In the genomic region with DNA sequence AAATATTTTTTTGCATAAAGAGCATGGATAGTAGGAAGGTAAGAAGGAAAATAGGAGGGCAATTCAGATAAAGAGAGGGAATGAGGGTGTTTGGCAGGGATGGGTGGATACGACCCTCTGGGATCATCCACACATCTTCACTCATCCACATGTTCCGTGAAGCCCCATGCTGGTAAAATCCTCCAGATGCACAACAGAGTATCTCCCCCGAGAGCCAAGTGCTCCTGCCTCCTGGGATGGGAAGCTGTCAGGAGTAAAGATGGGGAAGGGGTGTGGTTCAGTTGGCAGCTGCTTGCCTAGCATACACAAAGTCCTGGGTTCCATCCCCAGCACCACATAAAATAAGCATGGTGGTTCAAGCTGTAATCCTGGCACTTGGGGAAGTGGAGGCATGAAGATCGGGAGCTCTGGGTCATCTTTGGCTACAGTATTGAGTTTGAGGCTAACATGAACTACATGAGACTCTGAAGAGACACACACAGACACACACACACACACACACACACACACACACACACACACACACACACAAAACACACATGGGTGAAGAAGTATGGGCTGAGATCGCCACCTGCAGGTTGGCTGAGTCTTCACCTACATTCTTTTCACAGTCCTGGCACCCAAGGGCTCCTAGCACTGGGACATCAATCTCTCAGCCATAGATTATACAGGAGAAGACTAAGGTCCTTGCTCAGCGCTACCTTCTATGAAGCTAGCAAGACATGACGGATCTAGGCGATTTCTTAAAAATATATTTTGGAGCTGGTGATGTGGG, we compare ENCODE assay signal across 10 mouse cellular contexts. TPM values are rescaled to one million over a fixed set of nuclear protein-coding genes. Genes with fewer than 3 reads are reported as not detected.
DNase-seq lines count a peak whose midpoint lies in the region; ATAC-seq and TF ChIP-seq lines count a peak whose summit lies in the region.
"Had no signal": no experiment of that assay in that cellular context is flagged by ENCODE, and none has a peak within 500 bp of the region (broad histone marks: within the 10 kb centered on the region; RNA-seq: fewer than 3 reads in every experiment).

No protein-coding gene starts in this region.

- H3K9me3 ChIP-seq in kidney, postnatal 0 days (replicated peaks; ENCODE audit: low read length), result no peaks in the 10 kb centered on the region
- H3K9me3 ChIP-seq in kidney, embryonic 15.5 days (replicated peaks), result no peaks in the 10 kb centered on the region
- H3K9me3 ChIP-seq in lung, embryonic 14.5 days (ENCODE audit: low read depth, low read length), result no peaks in the 10 kb centered on the region
- H3K9me3 ChIP-seq: embryonic facial prominence, embryonic 15.5 days; limb, embryonic 12.5 days had no signal

- no peak overlapping the region for H3K4me2 ChIP-seq in kidney, postnatal 0 days (ENCODE audit: low read length)
- no peak overlapping the region for H3K4me2 ChIP-seq in kidney, embryonic 15.5 days
- H3K4me2 ChIP-seq in lung, embryonic 14.5 days, result no peak overlapping the region
- H3K4me2 ChIP-seq: embryonic facial prominence, embryonic 15.5 days; limb, embryonic 12.5 days had no signal

- no peaks in the 10 kb centered on the region for H3K27me3 ChIP-seq in kidney, postnatal 0 days (ENCODE audit: insufficient read depth, low read length)
- H3K27me3 ChIP-seq in kidney, embryonic 15.5 days, result 0 out of 2 replicates have a peak, but pooled peaks cover 6% of the 10 kb centered on the region
- no peaks in the 10 kb centered on the region for H3K27me3 ChIP-seq in lung, embryonic 14.5 days (ENCODE audit: insufficient read depth, low read length)
- H3K27me3 ChIP-seq: embryonic facial prominence, embryonic 15.5 days; limb, embryonic 12.5 days had no signal

- peak; percentile 77 for TF ChIP-seq CTCF in kidney, postnatal 0 days (IDR thresholded peaks at IDR 0.05; ENCODE audit: low read depth)
- peak; percentile 68 for TF ChIP-seq CTCF in lung, embryonic 14.5 days (IDR thresholded peaks at IDR 0.05; ENCODE audit: low read depth)

- H3K4me3 ChIP-seq in kidney, postnatal 0 days (replicated peaks; ENCODE audit: low read depth, low read length), result no peak overlapping the region
- no peak overlapping the region for H3K4me3 ChIP-seq in kidney, embryonic 15.5 days (replicated peaks)
- no peak overlapping the region for H3K4me3 ChIP-seq in lung, embryonic 14.5 days (ENCODE audit: low read depth, low read length)
- H3K4me3 ChIP-seq: embryonic facial prominence, embryonic 15.5 days; limb, embryonic 12.5 days had no signal

- DNase-seq in kidney, postnatal 0 days (ENCODE audit: low spot score), result peak; percentile 43
- DNase-seq in CD4-positive helper T cell, adult 2 months (ENCODE audit: low read depth, low spot score), result peak; percentile 41
- DNase-seq in ZHBTc4 (ENCODE audit: low read depth, low spot score), result peak; percentile 46
- DNase-seq in lung, embryonic 14.5 days, result peak; percentile 45
- no peak for DNase-seq in Muller cell, postnatal 12 days (ENCODE audit: inconsistent ontology term)
- no peak for DNase-seq in cerebellum, adult 18-20 months
- no peak for DNase-seq in urinary bladder, postnatal 4 days (ENCODE audit: low spot score in 2 of 2)

- no peak for ATAC-seq in kidney, postnatal 0 days (replicated peaks; ENCODE audit: low FRiP score, low read depth)
- ATAC-seq in kidney, embryonic 15.5 days (replicated peaks; ENCODE audit: low FRiP score), result no peak
- ATAC-seq in lung, embryonic 14.5 days (ENCODE audit: insufficient read depth), result no peak

- no peak overlapping the region for H3K27ac ChIP-seq in kidney, postnatal 0 days
- H3K27ac ChIP-seq in kidney, embryonic 15.5 days, result no peak overlapping the region
- H3K27ac ChIP-seq in lung, embryonic 14.5 days (ENCODE audit: low read depth), result no peak overlapping the region
- H3K27ac ChIP-seq: embryonic facial prominence, embryonic 15.5 days; limb, embryonic 12.5 days had no signal

- WGBS in kidney, postnatal 0 days, result 62% methylated on average over 8 of the region's 8 CpGs
- WGBS in kidney, embryonic 15.5 days, result 62% methylated on average over 8 of the region's 8 CpGs
- WGBS in lung, embryonic 14.5 days, result 51% methylated on average over 8 of the region's 8 CpGs

- H3K9ac ChIP-seq in kidney, postnatal 0 days (ENCODE audit: low read depth, low read length), result no peak overlapping the region
- no peak overlapping the region for H3K9ac ChIP-seq in kidney, embryonic 15.5 days
- no peak overlapping the region for H3K9ac ChIP-seq in lung, embryonic 14.5 days
- H3K9ac ChIP-seq: embryonic facial prominence, embryonic 15.5 days; limb, embryonic 12.5 days had no signal

- H3K36me3 ChIP-seq in kidney, postnatal 0 days (ENCODE audit: insufficient read depth, low read length), result no peaks in the 10 kb centered on the region
- H3K36me3 ChIP-seq in kidney, embryonic 15.5 days, result no peaks in the 10 kb centered on the region
- no peaks in the 10 kb centered on the region for H3K36me3 ChIP-seq in lung, embryonic 14.5 days (ENCODE audit: insufficient read depth)
- H3K36me3 ChIP-seq: embryonic facial prominence, embryonic 15.5 days; limb, embryonic 12.5 days had no signal

- H3K4me1 ChIP-seq in kidney, postnatal 0 days (replicated peaks; ENCODE audit: insufficient read depth, low read length), result no peaks in the 10 kb centered on the region
- no peaks in the 10 kb centered on the region for H3K4me1 ChIP-seq in kidney, embryonic 15.5 days
- no peaks in the 10 kb centered on the region for H3K4me1 ChIP-seq in lung, embryonic 14.5 days (ENCODE audit: insufficient read depth)
- H3K4me1 ChIP-seq: embryonic facial prominence, embryonic 15.5 days; limb, embryonic 12.5 days had no signal

RNA-seq across cellular contexts. Expression of a gene that starts 7.3 kb away (rescaled TPM):
- 28.8 and 31.8 TPM in 2 replicates for polyA plus RNA-seq in kidney, postnatal 0 days (2015; fragmentation: Nextera tagmentation; extraction: Ambion mirVana)
- polyA plus RNA-seq in kidney, embryonic 15.5 days (2015; fragmentation: Nextera tagmentation; extraction: Ambion mirVana), result 25.3 and 27.0 TPM in 2 replicates
- polyA plus RNA-seq in lung, embryonic 14.5 days (2014; fragmentation: Nextera tagmentation; extraction: Ambion mirVana), result 8.3 and 9.5 TPM in 2 replicates

RNA-seq across cellular contexts. Expression of a gene that starts 22.8 kb away (rescaled TPM):
- polyA plus RNA-seq in kidney, postnatal 0 days (2015; fragmentation: Nextera tagmentation; extraction: Ambion mirVana), result 77.9 and 88.6 TPM in 2 replicates
- 116 and 127 TPM in 2 replicates for polyA plus RNA-seq in kidney, embryonic 15.5 days (2015; fragmentation: Nextera tagmentation; extraction: Ambion mirVana)
- polyA plus RNA-seq in lung, embryonic 14.5 days (2014; fragmentation: Nextera tagmentation; extraction: Ambion mirVana), result 172 and 184 TPM in 2 replicates

RNA-seq across cellular contexts. Expression of a gene that starts 49.1 kb away (rescaled TPM):
- polyA plus RNA-seq in kidney, postnatal 0 days (2015; fragmentation: Nextera tagmentation; extraction: Ambion mirVana), result not detected in 2 replicates
- polyA plus RNA-seq in kidney, embryonic 15.5 days (2015; fragmentation: Nextera tagmentation; extraction: Ambion mirVana), result not detected in 2 replicates
- polyA plus RNA-seq in lung, embryonic 14.5 days (2014; fragmentation: Nextera tagmentation; extraction: Ambion mirVana), result not detected in 2 replicates
- polyA plus RNA-seq: limb, embryonic 12.5 days had no signal

Comparison
In these comparisons a context has a peak if more than half of its experiments do, and no peak if none do; other contexts are left out.
1. DNase-seq: peak in kidney, postnatal 0 days (single experiment), CD4-positive helper T cell, adult 2 months (single experiment), ZHBTc4 (single experiment) and lung, embryonic 14.5 days (single experiment); none in Muller cell, postnatal 12 days (single experiment), cerebellum, adult 18-20 months (0 of 2) and urinary bladder, postnatal 4 days (0 of 2).